Mouse (Mus musculus) neural tube, embryonic 11.5 days (tissue): ENCODE results near the gene Snx29. TPM values are rescaled to one million over a fixed set of nuclear protein-coding genes. Genes with fewer than 3 reads are reported as not detected.

Experiments
- ATAC-seq: fragments of 200-750 bp; cut with Nextera tagmentation; 2 replicates; pipeline ENCODE4 v1.8.0; 2017; ENCODE audit warnings: moderate number of reproducible peaks, mild to moderate bottlenecking, moderate TSS enrichment, moderate library complexity; ENCODE audit not compliant: insufficient read depth, low FRiP score, low TSS enrichment
- DNase-seq: peaks from one replicate; pipeline ENCODE4 v3.0.0-alpha.2; 2015; ENCODE audit warnings: low spot score
- H3K27ac ChIP-seq: fragments of 300-500 bp; sonication (generic); 2 replicates; pipeline ENCODE4 v1.5.1; 2014; ENCODE audit warnings: low read depth, mild to moderate bottlenecking, low read length
- H3K27me3 ChIP-seq: fragments of 300-500 bp; sonication (generic); 2 replicates; pipeline ENCODE4 v1.6.1; 2014; ENCODE audit warnings: mild to moderate bottlenecking, low read length, mixed read lengths; ENCODE audit not compliant: control insufficient read depth, insufficient read depth
- H3K36me3 ChIP-seq: fragments of 300-500 bp; sonication (generic); 2 replicates; pipeline ENCODE4 v1.6.1; 2014; ENCODE audit warnings: mild to moderate bottlenecking, low read length, moderate library complexity, mixed read lengths; ENCODE audit not compliant: control insufficient read depth, insufficient read depth
- H3K4me1 ChIP-seq: fragments of 300-500 bp; sonication (generic); 2 replicates; pipeline ENCODE4 v1.6.1; 2014; ENCODE audit warnings: low read length, mixed read lengths; ENCODE audit not compliant: control insufficient read depth, insufficient read depth
- H3K4me2 ChIP-seq: fragments of 300-500 bp; sonication (generic); 2 replicates; pipeline ENCODE4 v1.6.1; 2014; ENCODE audit warnings: low read depth, mild to moderate bottlenecking, moderate library complexity
- H3K4me3 ChIP-seq: fragments of 300-500 bp; sonication (generic); 2 replicates; pipeline ENCODE4 v1.5.1; 2014; ENCODE audit warnings: low read depth, low read length
- H3K9ac ChIP-seq: fragments of 300-500 bp; sonication (generic); 2 replicates; pipeline ENCODE4 v1.6.1; 2014; ENCODE audit warnings: mild to moderate bottlenecking, low read length
- H3K9me3 ChIP-seq: fragments of 300-500 bp; sonication (generic); 2 replicates; pipeline ENCODE4 v1.6.1; 2016; ENCODE audit warnings: low read length; ENCODE audit not compliant: control insufficient read depth
- WGBS: fragments of 180-500 bp; shearing (Covaris S2); extraction: QIAGEN DNeasy Blood & Tissue Kit; methylation state at CpG from one replicate; pipeline ENCODE4 v1.1.7; 2014; 5-methylcytosine and 5-hydroxymethylcytosine counted together
- polyA plus RNA-seq: library from polyadenylated mRNA; unstranded; fragments of >200 nt; fragmentation: Nextera tagmentation; extraction: Ambion mirVana; gene quantifications from 2 replicates; pipeline ENCODE4 v1.2.1, GENCODE M21; 2014

Gene Snx29
- polyA plus RNA-seq, 1 experiment from 2014 or later, result 10.6 TPM

DNA sequence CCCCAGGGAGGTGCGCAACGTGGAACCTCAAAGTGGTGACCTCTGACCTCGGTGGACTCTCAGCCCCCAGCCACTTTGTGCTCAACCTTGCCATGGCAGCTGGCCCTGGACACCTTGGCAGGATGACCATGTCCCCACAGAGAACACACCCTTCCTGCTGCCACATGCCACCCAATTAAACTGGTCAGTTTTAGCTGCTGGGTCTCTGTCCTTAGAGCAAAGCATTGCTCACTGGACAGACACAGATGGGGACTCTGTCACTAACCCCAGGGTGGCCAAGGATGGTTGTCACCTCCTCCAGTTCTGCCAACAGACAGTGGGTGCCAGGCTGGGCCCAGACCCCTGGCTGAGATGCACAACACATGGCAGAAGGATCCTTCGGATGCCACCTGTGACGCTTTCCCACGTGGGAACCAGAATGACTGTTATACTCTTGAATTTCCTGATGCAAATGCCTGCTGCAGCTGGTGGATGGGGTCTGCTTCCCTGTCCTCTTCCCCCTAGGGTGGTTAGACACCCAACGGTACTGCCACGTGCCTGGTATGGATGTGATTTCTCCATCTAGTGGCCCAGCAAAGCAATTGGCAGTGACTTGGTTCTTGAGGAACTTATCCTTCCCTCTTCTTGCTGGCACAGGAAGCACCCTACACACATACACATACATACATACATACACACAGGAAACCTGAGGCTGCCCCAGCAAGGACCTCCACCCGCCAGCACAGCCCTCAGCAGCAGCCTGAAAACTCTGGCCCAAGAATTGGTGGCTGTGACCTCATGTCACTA is 432.8 kb downstream of the Snx29 start:
- H3K36me3 ChIP-seq, result no peaks in the 10 kb centered on the region
- no peak overlapping the region for H3K4me3 ChIP-seq
- H3K27ac ChIP-seq, result no peak overlapping the region
- H3K9ac ChIP-seq, result no peak overlapping the region
- no peaks in the 10 kb centered on the region for H3K9me3 ChIP-seq
- ATAC-seq, result no peak
- DNase-seq, result no peak
- no peaks in the 10 kb centered on the region for H3K4me1 ChIP-seq
- 91% methylated on average over 9 of the region's 9 CpGs for WGBS
- H3K27me3 ChIP-seq, result no peaks in the 10 kb centered on the region
- no peak overlapping the region for H3K4me2 ChIP-seq

DNA sequence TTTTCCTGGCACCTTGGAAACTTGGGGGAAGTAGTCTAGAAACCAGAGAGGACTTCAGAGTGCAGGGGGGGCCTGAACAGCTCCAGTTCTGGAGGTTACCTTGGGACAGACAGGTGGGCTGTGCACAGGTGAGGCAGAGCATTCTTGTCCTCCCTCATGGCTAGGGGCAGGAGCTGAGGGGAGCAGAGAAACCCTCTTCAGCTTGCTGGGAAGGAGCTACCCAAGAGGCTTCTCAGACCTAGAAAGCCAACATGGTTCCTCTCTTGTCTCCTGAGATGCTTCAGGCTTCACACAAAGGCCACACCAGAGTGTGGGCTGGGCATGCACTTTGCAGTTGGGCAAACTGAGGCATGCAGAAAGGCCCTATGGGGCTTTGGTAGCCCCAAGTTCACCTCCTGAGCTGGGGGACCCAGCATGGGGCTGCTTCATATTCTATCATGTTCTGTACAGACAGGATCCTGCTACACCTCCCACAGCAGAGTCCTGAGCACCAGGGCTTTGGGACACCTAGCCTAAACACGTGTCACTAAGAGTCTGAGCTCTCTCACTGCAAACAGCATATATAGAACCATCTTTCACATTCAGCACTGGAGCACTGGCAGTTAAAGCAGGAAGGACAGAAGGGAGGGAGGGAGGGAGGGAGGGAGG is 434.0 kb downstream of the Snx29 start:
- Histone ChIP-seq H3K4me1 (no peaks in the 10 kb centered on the region), H3K9me3 (no peaks in the 10 kb centered on the region), H3K27ac (no peak overlapping the region), H3K4me3 (no peak overlapping the region), H3K27me3 (no peaks in the 10 kb centered on the region), H3K4me2 (no peak overlapping the region), H3K9ac (no peak overlapping the region), H3K36me3 (no peaks in the 10 kb centered on the region)
- WGBS, result 76% methylated on average over 1 of the region's 1 CpGs
- no peak for ATAC-seq
- DNase-seq, result no peak

DNA sequence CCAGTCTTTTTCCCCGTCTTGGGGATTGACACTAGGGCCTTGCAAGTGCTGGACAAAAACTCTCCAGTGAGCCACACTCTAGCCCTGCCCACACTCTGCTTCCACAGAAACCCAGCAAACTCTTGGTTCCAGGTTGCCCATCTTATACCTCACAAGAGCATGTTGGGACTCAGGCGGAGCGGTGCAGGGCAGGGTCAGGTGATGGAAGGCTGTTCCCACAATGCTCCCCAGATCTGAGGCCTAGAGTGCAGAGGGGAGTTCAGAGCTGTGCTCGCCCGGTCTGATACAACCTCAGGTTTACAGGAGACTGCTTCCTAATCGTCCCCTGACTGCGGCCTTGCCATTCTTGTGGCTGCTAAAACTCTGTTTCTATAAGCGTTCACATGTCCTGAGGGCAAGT is 434.8 kb downstream of the Snx29 start:
- H3K36me3 ChIP-seq, result no peaks in the 10 kb centered on the region
- ATAC-seq, result no peak
- no peaks in the 10 kb centered on the region for H3K4me1 ChIP-seq
- no peak overlapping the region for H3K27ac ChIP-seq
- H3K9ac ChIP-seq, result no peak overlapping the region
- no peak overlapping the region for H3K4me2 ChIP-seq
- H3K27me3 ChIP-seq, result no peaks in the 10 kb centered on the region
- H3K4me3 ChIP-seq, result no peak overlapping the region
- no peak for DNase-seq
- H3K9me3 ChIP-seq, result no peaks in the 10 kb centered on the region
- 84% methylated on average over 8 of the region's 8 CpGs for WGBS

DNA sequence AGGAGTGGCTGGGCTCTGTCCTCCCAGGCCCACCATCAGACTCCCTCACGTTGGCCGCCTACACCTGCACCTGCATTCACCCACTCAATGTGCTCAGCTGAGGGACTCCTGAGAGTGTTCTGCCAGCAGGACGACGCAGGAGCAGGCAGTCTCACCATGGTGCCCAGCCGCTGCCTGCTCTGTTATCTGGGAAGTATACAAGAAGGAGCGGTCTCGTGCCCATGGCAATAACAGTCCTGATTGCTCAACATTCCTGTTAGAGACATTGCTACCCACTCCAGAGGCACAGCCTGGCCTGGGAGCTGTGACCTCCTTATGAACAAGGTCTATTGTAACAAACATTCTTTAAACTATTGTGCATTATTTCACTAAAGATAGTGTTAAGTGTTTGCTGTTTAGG is 435.2 kb downstream of the Snx29 start:
- ATAC-seq (no peak), DNase-seq (no peak)
- no peak overlapping the region for H3K27ac ChIP-seq
- H3K4me2 ChIP-seq, result no peak overlapping the region
- H3K36me3 ChIP-seq, result no peaks in the 10 kb centered on the region
- no peaks in the 10 kb centered on the region for H3K4me1 ChIP-seq
- H3K9ac ChIP-seq, result no peak overlapping the region
- 83% methylated on average over 7 of the region's 7 CpGs for WGBS
- H3K27me3 ChIP-seq, result no peaks in the 10 kb centered on the region
- H3K4me3 ChIP-seq, result no peak overlapping the region
- no peaks in the 10 kb centered on the region for H3K9me3 ChIP-seq

GRCm38 (mm10) chr16:11772318-11772717 is 449.6 kb downstream of the Snx29 start:
- no peaks in the 10 kb centered on the region for H3K4me1 ChIP-seq
- H3K36me3 ChIP-seq, result no peaks in the 10 kb centered on the region
- ATAC-seq (no peak), DNase-seq (no peak)
- no peak overlapping the region for H3K4me3 ChIP-seq
- no peaks in the 10 kb centered on the region for H3K27me3 ChIP-seq
- H3K4me2 ChIP-seq, result no peak overlapping the region
- WGBS, result 74% methylated on average over 2 of the region's 2 CpGs
- H3K27ac ChIP-seq, result no peak overlapping the region
- H3K9ac ChIP-seq, result no peak overlapping the region
- H3K9me3 ChIP-seq, result no peaks in the 10 kb centered on the region

- Histone ChIP-seq H3K9me3 (no peaks in the 10 kb centered on the region), H3K27ac (no peak overlapping the region), H3K9ac (no peak overlapping the region), H3K36me3 (no peaks in the 10 kb centered on the region), H3K4me2 (no peak overlapping the region), H3K4me1 (no peaks in the 10 kb centered on the region), H3K4me3 (no peak overlapping the region), H3K27me3 (no peaks in the 10 kb centered on the region)
- ATAC-seq (no peak), DNase-seq (no peak)
- 92% methylated on average over 1 of the region's 1 CpGs for WGBS
Measured at GRCm38 (mm10) chr16:11774321-11774720, 451.6 kb downstream of the Snx29 start.

DNA sequence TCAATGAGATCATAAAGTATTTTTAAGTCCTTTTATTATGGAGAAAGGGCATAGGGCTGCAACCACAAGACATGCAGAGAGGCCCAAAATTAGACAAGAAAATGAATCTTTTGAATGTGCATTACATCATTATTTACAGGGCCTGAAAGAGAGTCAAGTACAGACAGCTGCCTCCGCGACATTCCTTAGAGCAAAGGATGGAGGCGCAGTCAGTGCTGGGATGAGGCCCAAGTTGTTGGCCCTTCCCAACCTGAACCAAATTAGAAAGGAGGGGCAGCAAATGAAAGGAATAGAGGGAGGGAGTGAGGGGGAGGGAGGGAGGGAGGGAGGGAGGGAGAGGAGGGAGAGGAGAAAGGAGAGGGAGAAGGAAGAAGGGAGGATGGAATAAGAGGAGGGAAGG is 453.8 kb downstream of the Snx29 start:
- H3K4me3 ChIP-seq, result no peak overlapping the region
- WGBS, result 83% methylated on average over 3 of the region's 3 CpGs
- DNase-seq, result no peak
- H3K4me1 ChIP-seq, result no peaks in the 10 kb centered on the region
- ATAC-seq, result no peak
- H3K36me3 ChIP-seq, result no peaks in the 10 kb centered on the region
- no peak overlapping the region for H3K27ac ChIP-seq
- H3K27me3 ChIP-seq, result no peaks in the 10 kb centered on the region
- no peak overlapping the region for H3K9ac ChIP-seq
- H3K4me2 ChIP-seq, result no peak overlapping the region
- no peaks in the 10 kb centered on the region for H3K9me3 ChIP-seq

DNA sequence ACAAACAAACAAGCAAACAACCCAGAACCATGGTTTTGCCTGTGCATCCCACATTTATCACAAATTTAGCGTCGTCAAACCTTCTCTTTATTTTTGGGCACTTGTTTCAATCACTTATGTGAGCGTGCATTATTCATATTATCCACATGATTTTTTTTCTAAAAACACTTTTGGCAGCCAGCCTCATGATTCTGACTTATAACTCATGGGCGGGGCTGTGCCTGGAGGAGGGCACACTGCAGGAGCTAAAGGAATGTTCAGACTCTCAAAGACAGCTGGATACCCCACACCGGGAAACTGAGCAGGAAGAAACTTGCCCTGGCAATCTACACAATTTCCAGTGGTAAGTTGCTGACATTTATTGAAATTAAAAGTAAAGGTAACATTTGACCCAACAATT is 455.5 kb downstream of the Snx29 start:
- WGBS, result 87% methylated on average over 5 of the region's 5 CpGs

More for the DNA sequence above, 455.5 kb downstream of the Snx29 start:
- H3K4me1 ChIP-seq, result no peaks in the 10 kb centered on the region
- no peaks in the 10 kb centered on the region for H3K27me3 ChIP-seq
- no peak overlapping the region for H3K4me2 ChIP-seq
- no peaks in the 10 kb centered on the region for H3K9me3 ChIP-seq
- no peak for DNase-seq
- H3K9ac ChIP-seq, result no peak overlapping the region
- H3K27ac ChIP-seq, result no peak overlapping the region
- H3K4me3 ChIP-seq, result no peak overlapping the region
- H3K36me3 ChIP-seq, result no peaks in the 10 kb centered on the region
- no peak for ATAC-seq
